Mouse (Mus musculus) embryonic facial prominence, embryonic 14.5 days (tissue): Measurements from ENCODE around the gene Kynu. TPM values are rescaled to one million over a fixed set of nuclear protein-coding genes. Genes with fewer than 3 reads are reported as not detected.

ENCODE experiments used
- ATAC-seq: fragments of 200-750 bp; cut with Nextera tagmentation; 2 replicates; pipeline ENCODE4 v1.8.0; 2017; ENCODE audit warnings: low read depth, moderate number of reproducible peaks, moderate TSS enrichment
- DNase-seq: peaks from one replicate; pipeline ENCODE4 v3.0.0-alpha.2; 2015; ENCODE audit warnings: low spot score
- H3K27ac ChIP-seq: fragments of 300-500 bp; sonication (generic); replicated peaks from 2 replicates; pipeline ENCODE4 v1.5.1; 2014; ENCODE audit warnings: low read depth, mild to moderate bottlenecking, low read length, moderate library complexity
- H3K27me3 ChIP-seq: fragments of 300-500 bp; sonication (generic); replicated peaks from 2 replicates; pipeline ENCODE4 v1.6.1; 2014; ENCODE audit warnings: low read length; ENCODE audit not compliant: control insufficient read depth, insufficient read depth
- H3K36me3 ChIP-seq: fragments of 300-500 bp; sonication (generic); 2 replicates; pipeline ENCODE4 v1.6.1; 2014; ENCODE audit warnings: low read length, mixed read lengths; ENCODE audit not compliant: control insufficient read depth, insufficient read depth
- H3K4me1 ChIP-seq: fragments of 300-500 bp; sonication (generic); 2 replicates; pipeline ENCODE4 v1.6.1; 2014; ENCODE audit warnings: antibody characterized with exemption, low read length; ENCODE audit not compliant: control insufficient read depth, insufficient read depth
- H3K4me2 ChIP-seq: fragments of 300-500 bp; sonication (generic); 2 replicates; pipeline ENCODE4 v1.6.1; 2014; ENCODE audit warnings: low read depth, mild to moderate bottlenecking, low read length, moderate library complexity, mixed read lengths
- H3K4me3 ChIP-seq: fragments of 300-500 bp; sonication (generic); 2 replicates; pipeline ENCODE4 v1.5.1; 2014; ENCODE audit warnings: low read depth, mild to moderate bottlenecking, low read length
- H3K9ac ChIP-seq: fragments of 300-500 bp; sonication (generic); 2 replicates; pipeline ENCODE4 v1.6.1; 2014; ENCODE audit warnings: low read depth, mild to moderate bottlenecking, low read length, moderate library complexity, mixed read lengths
- H3K9me3 ChIP-seq: fragments of 300-500 bp; sonication (generic); 2 replicates; pipeline ENCODE4 v1.6.1; 2016; ENCODE audit warnings: low read length; ENCODE audit not compliant: control insufficient read depth
- WGBS: fragments of 180-500 bp; shearing (Covaris S2); extraction: QIAGEN DNeasy Blood & Tissue Kit; methylation state at CpG from one replicate; pipeline ENCODE4 v1.1.7; 2014; 5-methylcytosine and 5-hydroxymethylcytosine counted together
- polyA plus RNA-seq: library from polyadenylated mRNA; unstranded; fragments of >200 nt; fragmentation: Nextera tagmentation; extraction: Ambion mirVana; gene quantifications from 2 replicates; pipeline ENCODE4 v1.2.1, GENCODE M21; 2014

Gene Kynu
- polyA plus RNA-seq, 1 experiment from 2014 or later, result 0.42 TPM

- DNase-seq, result no peak
- H3K27me3 ChIP-seq, result no peaks in the 10 kb centered on the region
These were observed 1.9 kb downstream of the Kynu start for GRCm38 (mm10) chr2:43556985-43557384.

GRCm38 (mm10) chr2:43561209-43561608 is 6.1 kb downstream of the Kynu start:
- no peaks in the 10 kb centered on the region for H3K9me3 ChIP-seq
- H3K4me3 ChIP-seq, result no peak overlapping the region
- H3K9ac ChIP-seq, result no peak overlapping the region
- no peaks in the 10 kb centered on the region for H3K4me1 ChIP-seq
- no peaks in the 10 kb centered on the region for H3K27me3 ChIP-seq
- no peak for ATAC-seq
- WGBS, result 77% methylated on average over 3 of the region's 3 CpGs
- no peak overlapping the region for H3K4me2 ChIP-seq
- no peaks in the 10 kb centered on the region for H3K36me3 ChIP-seq
- no peak overlapping the region for H3K27ac ChIP-seq
- DNase-seq, result no peak

More at GRCm38 (mm10) chr2:43556985-43557384, 1.9 kb downstream of the Kynu start:
- no peaks in the 10 kb centered on the region for H3K36me3 ChIP-seq
- no peak overlapping the region for H3K9ac ChIP-seq
- no peak overlapping the region for H3K4me3 ChIP-seq
- no peak for ATAC-seq
- H3K4me2 ChIP-seq, result no peak overlapping the region
- 87% methylated on average over 3 of the region's 3 CpGs for WGBS
- H3K4me1 ChIP-seq, result peaks cover 7% of the 10 kb centered on the region; the same call in 1 of the 2 replicates
- H3K9me3 ChIP-seq, result no peaks in the 10 kb centered on the region
- H3K27ac ChIP-seq, result no peak overlapping the region

GRCm38 (mm10) chr2:43562779-43563178 is 7.7 kb downstream of the Kynu start:
- no peaks in the 10 kb centered on the region for H3K4me1 ChIP-seq
- no peak overlapping the region for H3K27ac ChIP-seq
- no peak overlapping the region for H3K4me3 ChIP-seq
- WGBS, result 91% methylated on average over 9 of the region's 9 CpGs
- H3K9me3 ChIP-seq, result no peaks in the 10 kb centered on the region
- DNase-seq (no peak), ATAC-seq (no peak)
- H3K27me3 ChIP-seq, result no peaks in the 10 kb centered on the region
- H3K36me3 ChIP-seq, result no peaks in the 10 kb centered on the region
- H3K9ac ChIP-seq, result no peak overlapping the region
- no peak overlapping the region for H3K4me2 ChIP-seq

GRCm38 (mm10) chr2:43568406-43568805 is 13.3 kb downstream of the Kynu start:
- Histone ChIP-seq H3K4me1 (no peaks in the 10 kb centered on the region), H3K4me2 (no peak overlapping the region), H3K9ac (no peak overlapping the region), H3K9me3 (no peaks in the 10 kb centered on the region), H3K36me3 (no peaks in the 10 kb centered on the region), H3K27me3 (no peaks in the 10 kb centered on the region), H3K27ac (no peak overlapping the region), H3K4me3 (no peak overlapping the region)
- DNase-seq (no peak), ATAC-seq (no peak)
- 64% methylated on average over 1 of the region's 1 CpGs for WGBS

- Histone ChIP-seq H3K9me3 (no peaks in the 10 kb centered on the region), H3K27me3 (no peaks in the 10 kb centered on the region), H3K9ac (no peak overlapping the region), H3K4me3 (no peak overlapping the region), H3K4me2 (no peak overlapping the region), H3K4me1 (no peaks in the 10 kb centered on the region), H3K27ac (no peak overlapping the region), H3K36me3 (no peaks in the 10 kb centered on the region)
- 79% methylated on average over 1 of the region's 1 CpGs for WGBS
- DNase-seq (no peak), ATAC-seq (no peak)
These were observed 18.4 kb downstream of the Kynu start for GRCm38 (mm10) chr2:43573526-43573925.

- Histone ChIP-seq H3K27ac (no peak overlapping the region), H3K9ac (no peak overlapping the region), H3K4me3 (no peak overlapping the region), H3K27me3 (no peaks in the 10 kb centered on the region), H3K36me3 (no peaks in the 10 kb centered on the region), H3K9me3 (no peaks in the 10 kb centered on the region), H3K4me2 (no peak overlapping the region), H3K4me1 (no peaks in the 10 kb centered on the region)
- no peak for DNase-seq
- 60% methylated on average over 8 of the region's 8 CpGs for WGBS
- no peak for ATAC-seq
These were observed 28.2 kb downstream of the Kynu start for GRCm38 (mm10) chr2:43583243-43583812.

- Histone ChIP-seq H3K9me3 (no peaks in the 10 kb centered on the region), H3K4me3 (no peak overlapping the region), H3K27ac (no peak overlapping the region), H3K27me3 (no peaks in the 10 kb centered on the region), H3K36me3 (no peaks in the 10 kb centered on the region), H3K9ac (no peak overlapping the region), H3K4me1 (no peaks in the 10 kb centered on the region), H3K4me2 (no peak overlapping the region)
- 67% methylated on average over 3 of the region's 3 CpGs for WGBS
- DNase-seq (no peak), ATAC-seq (no peak)
These were observed 30.4 kb downstream of the Kynu start for GRCm38 (mm10) chr2:43585508-43585907.

- no peak for ATAC-seq
- H3K4me2 ChIP-seq, result no peak overlapping the region
- H3K36me3 ChIP-seq, result no peaks in the 10 kb centered on the region
- H3K4me3 ChIP-seq, result no peak overlapping the region
- no peak overlapping the region for H3K9ac ChIP-seq
- 73% methylated on average over 2 of the region's 2 CpGs for WGBS
- no peaks in the 10 kb centered on the region for H3K9me3 ChIP-seq
- no peaks in the 10 kb centered on the region for H3K27me3 ChIP-seq
- H3K27ac ChIP-seq, result no peak overlapping the region
- DNase-seq, result no peak
- no peaks in the 10 kb centered on the region for H3K4me1 ChIP-seq
These were observed 32.7 kb downstream of the Kynu start for GRCm38 (mm10) chr2:43587832-43588231.

- Histone ChIP-seq H3K4me2 (no peak overlapping the region), H3K27me3 (no peaks in the 10 kb centered on the region), H3K9ac (no peak overlapping the region), H3K27ac (no peak overlapping the region), H3K9me3 (no peaks in the 10 kb centered on the region), H3K4me1 (no peaks in the 10 kb centered on the region), H3K36me3 (no peaks in the 10 kb centered on the region), H3K4me3 (no peak overlapping the region)
- no peak for DNase-seq
- no peak for ATAC-seq
- 33% methylated on average over 1 of the region's 1 CpGs for WGBS
These were observed 37.0 kb downstream of the Kynu start for GRCm38 (mm10) chr2:43592001-43592704.
